Mouse (Mus musculus) embryonic facial prominence, embryonic 12.5 days (tissue): ENCODE results near the gene Col9a2. TPM values are rescaled to one million over a fixed set of nuclear protein-coding genes. Genes with fewer than 3 reads are reported as not detected.

ENCODE experiments used
- ATAC-seq: fragments of 200-750 bp; cut with Nextera tagmentation; 2 replicates; pipeline ENCODE4 v1.8.0; 2017; ENCODE audit not compliant: insufficient number of reproducible peaks, insufficient read depth, low FRiP score, low TSS enrichment
- H3K27ac ChIP-seq: fragments of 300-500 bp; sonication (generic); 2 replicates; pipeline ENCODE4 v1.5.1; 2016; ENCODE audit warnings: mild to moderate bottlenecking
- H3K27me3 ChIP-seq: fragments of 300-500 bp; sonication (generic); 2 replicates; pipeline ENCODE4 v1.6.1; 2016; ENCODE audit warnings: mild to moderate bottlenecking, moderate library complexity
- H3K36me3 ChIP-seq: fragments of 300-500 bp; sonication (generic); 2 replicates; pipeline ENCODE4 v1.6.1; 2016; ENCODE audit warnings: mild to moderate bottlenecking
- H3K4me1 ChIP-seq: fragments of 300-500 bp; sonication (generic); 2 replicates; pipeline ENCODE4 v1.6.1; 2016
- H3K4me2 ChIP-seq: fragments of 300-500 bp; sonication (generic); replicated peaks from 2 replicates; pipeline ENCODE4 v1.6.1; 2016; ENCODE audit warnings: mild to moderate bottlenecking, moderate library complexity
- H3K4me3 ChIP-seq: fragments of 300-500 bp; sonication (generic); 2 replicates; pipeline ENCODE4 v1.5.1; 2016; ENCODE audit warnings: mild to moderate bottlenecking
- H3K9ac ChIP-seq: fragments of 300-500 bp; sonication (generic); 2 replicates; pipeline ENCODE4 v1.6.1; 2016; ENCODE audit warnings: mild to moderate bottlenecking, moderate library complexity
- H3K9me3 ChIP-seq: fragments of 300-500 bp; sonication (generic); 2 replicates; pipeline ENCODE4 v1.6.1; 2016; ENCODE audit warnings: mild to moderate bottlenecking, moderate library complexity
- WGBS: fragments of 180-500 bp; shearing (Covaris S2); methylation state at CpG from one replicate; pipeline ENCODE4 v1.1.7; 2016; 5-methylcytosine and 5-hydroxymethylcytosine counted together
- polyA plus RNA-seq: library from polyadenylated mRNA; unstranded; fragments of >200 nt; fragmentation: Nextera tagmentation; extraction: Ambion mirVana; gene quantifications from 2 replicates; pipeline ENCODE4 v1.2.1, GENCODE M21; 2016

The Col9a2 gene
- polyA plus RNA-seq, 1 experiment from 2014 or later, result 61.6 TPM

DNA sequence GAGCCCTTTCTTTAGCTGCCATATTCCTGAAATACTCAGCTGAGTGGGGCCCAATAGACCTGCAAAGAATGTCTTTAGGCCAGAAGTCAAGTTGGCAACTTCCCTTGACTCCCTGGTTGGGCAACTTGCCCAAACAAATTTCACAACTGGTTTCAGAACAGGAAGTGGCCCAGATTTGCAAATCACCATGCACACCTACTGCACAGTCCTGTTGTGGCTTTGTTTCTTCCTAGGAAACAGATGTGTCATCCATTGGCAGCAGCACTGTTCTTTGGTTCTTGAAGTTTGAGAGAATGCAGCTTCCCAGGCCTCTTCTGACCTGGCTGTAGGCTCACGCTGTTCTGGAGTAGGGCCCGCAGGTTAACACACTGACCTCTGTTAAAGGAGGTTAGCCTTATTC, 15.2 kb upstream of the Col9a2 start:
- Histone ChIP-seq H3K9me3 (no peaks in the 10 kb centered on the region), H3K4me1 (no peaks in the 10 kb centered on the region), H3K27ac (no peak overlapping the region), H3K36me3 (no peaks in the 10 kb centered on the region), H3K4me3 (no peak overlapping the region), H3K27me3 (no peaks in the 10 kb centered on the region), H3K9ac (no peak overlapping the region), H3K4me2 (no peak overlapping the region)
- 91% methylated on average over 2 of the region's 2 CpGs for WGBS
- ATAC-seq, result no peak

DNA sequence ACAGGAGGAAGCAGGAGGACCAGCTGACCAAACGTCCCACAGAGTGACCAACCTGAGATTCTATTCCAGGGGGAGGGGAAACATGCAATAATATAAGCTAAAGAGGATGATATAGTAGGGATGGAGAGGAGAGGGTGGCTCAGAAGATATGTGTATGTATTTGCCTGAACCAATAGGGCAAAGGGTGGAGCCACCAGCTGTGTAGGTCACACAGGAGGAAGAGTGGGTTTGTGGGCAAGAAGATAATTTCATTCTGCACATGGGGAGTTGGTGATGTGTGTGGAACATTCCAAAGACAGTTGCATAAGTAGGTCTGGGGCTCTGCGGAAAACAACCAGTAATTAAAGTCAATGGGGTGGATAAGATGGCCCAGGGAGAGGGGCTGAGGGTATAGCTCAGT, 13.5 kb upstream of the Col9a2 start:
- no peaks in the 10 kb centered on the region for H3K9me3 ChIP-seq
- WGBS, result 62% methylated on average over 2 of the region's 2 CpGs
- ATAC-seq, result no peak
- no peak overlapping the region for H3K4me2 ChIP-seq
- H3K4me3 ChIP-seq, result no peak overlapping the region
- no peaks in the 10 kb centered on the region for H3K4me1 ChIP-seq
- H3K27me3 ChIP-seq, result no peaks in the 10 kb centered on the region
- no peak overlapping the region for H3K27ac ChIP-seq
- no peak overlapping the region for H3K9ac ChIP-seq
- no peaks in the 10 kb centered on the region for H3K36me3 ChIP-seq

DNA sequence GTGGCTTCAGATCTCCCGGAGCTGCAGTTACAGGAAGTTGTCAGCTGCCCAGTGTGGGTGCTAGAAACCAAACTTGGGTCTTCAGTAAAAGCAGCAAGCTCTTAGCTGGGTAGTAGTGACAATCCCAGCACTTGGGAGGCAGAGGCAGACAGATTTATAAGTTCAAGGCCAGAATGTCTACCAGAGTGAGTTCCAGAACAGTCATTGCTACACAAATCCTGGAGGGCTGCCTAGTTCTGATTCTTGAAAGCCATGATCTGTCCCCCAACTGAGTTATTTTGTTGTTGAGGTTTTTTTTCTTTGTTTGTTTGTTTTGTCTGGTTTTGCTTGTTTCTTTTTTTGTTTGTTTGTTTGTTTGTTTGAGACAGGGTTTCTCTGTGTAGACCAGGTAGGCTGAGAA, 11.0 kb upstream of the Col9a2 start:
- Histone ChIP-seq H3K4me1 (no peaks in the 10 kb centered on the region), H3K9ac (no peak overlapping the region), H3K9me3 (no peaks in the 10 kb centered on the region), H3K4me3 (no peak overlapping the region), H3K36me3 (no peaks in the 10 kb centered on the region), H3K27me3 (no peaks in the 10 kb centered on the region), H3K27ac (no peak overlapping the region), H3K4me2 (no peak overlapping the region)
- 63% methylated on average over 1 of the region's 1 CpGs for WGBS
- no peak for ATAC-seq

DNA sequence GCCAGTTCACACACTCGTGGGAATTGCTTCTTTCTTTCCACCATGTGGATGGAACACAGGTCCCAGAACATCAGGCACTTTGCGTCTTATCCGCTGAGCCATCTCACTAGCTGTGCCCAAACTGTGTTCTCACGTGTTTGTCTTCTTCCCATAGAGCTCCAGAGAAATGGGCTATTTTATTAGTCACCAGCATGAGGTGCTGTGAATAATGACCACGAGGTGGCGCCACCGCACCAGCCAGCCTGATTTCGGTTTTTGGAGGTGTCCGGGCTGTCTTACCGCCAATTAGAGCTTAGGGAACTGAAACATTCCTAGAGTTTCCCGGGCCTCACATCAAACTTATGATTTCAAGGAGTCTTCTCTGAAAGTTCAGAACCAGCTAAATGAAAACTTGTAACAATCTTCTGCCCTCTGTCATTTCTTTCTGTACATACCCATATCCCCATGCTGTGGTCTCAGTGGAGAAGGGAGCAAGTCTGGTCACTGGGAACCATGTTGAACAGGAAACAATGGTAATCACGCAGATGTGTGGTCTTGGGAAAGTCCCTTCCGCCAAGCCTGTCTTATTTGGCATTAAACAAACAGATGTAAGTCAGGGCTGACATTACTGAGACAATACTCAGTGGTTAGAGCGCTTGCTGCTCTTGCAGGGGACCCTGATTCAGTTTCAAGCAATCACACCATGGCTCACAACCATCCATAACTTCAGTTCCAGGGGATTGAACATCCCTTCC, 10.4 kb upstream of the Col9a2 start:
- H3K9ac ChIP-seq, result no peak overlapping the region
- H3K27me3 ChIP-seq, result no peaks in the 10 kb centered on the region
- H3K9me3 ChIP-seq, result no peaks in the 10 kb centered on the region
- 25% methylated on average over 14 of the region's 14 CpGs for whole genome bisulfite sequencing
- H3K4me3 ChIP-seq, result no peak overlapping the region
- no peak overlapping the region for H3K27ac ChIP-seq
- ATAC-seq, result no peak
- H3K4me2 ChIP-seq, result no peak overlapping the region
- no peaks in the 10 kb centered on the region for H3K4me1 ChIP-seq
- H3K36me3 ChIP-seq, result no peaks in the 10 kb centered on the region

DNA sequence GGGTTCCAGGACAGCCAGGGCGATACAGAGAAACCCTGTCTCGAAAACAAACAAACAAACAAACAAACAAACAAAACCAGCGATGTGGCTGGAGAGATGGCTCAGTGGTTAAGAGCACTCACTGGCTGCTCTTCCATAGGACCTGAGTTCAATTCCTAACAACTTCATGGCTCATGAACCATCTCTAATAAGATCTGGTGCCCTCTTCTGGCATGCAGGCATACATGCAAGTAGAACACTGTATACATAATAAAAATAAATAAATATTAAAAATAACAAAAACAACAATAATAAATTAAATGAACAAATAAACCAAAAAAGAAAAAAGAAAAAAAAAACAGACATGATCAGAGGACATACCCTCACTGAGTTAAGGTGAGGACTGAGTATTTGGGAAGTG, 9.6 kb upstream of the Col9a2 start:
- H3K4me1 ChIP-seq, result no peaks in the 10 kb centered on the region
- no peak for ATAC-seq
- no peak overlapping the region for H3K4me2 ChIP-seq
- no peak overlapping the region for H3K4me3 ChIP-seq
- no peaks in the 10 kb centered on the region for H3K9me3 ChIP-seq
- H3K9ac ChIP-seq, result no peak overlapping the region
- WGBS, result 69% methylated on average over 3 of the region's 3 CpGs
- H3K27ac ChIP-seq, result no peak overlapping the region
- H3K36me3 ChIP-seq, result no peaks in the 10 kb centered on the region
- H3K27me3 ChIP-seq, result no peaks in the 10 kb centered on the region

DNA sequence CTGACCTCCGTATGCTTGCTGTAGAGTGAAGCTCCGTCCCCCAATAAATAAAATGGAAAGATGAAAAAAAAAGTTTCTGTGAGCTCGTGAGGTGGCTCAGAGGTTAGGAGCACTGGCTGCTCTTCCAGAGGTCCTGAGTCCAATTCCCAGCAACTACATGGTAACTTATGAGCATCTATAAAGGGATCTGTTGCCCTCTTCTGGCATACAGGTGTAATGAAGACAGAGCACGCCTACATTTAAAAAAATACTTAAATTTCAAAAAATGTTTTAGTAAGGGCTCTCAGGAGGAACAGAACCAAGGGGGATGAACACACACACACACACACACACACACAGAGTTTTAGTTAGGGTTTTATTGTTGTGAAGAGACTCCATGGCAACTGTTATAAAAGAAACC, 7.7 kb upstream of the Col9a2 start:
- no peak overlapping the region for H3K27ac ChIP-seq
- no peak overlapping the region for H3K4me3 ChIP-seq
- no peak overlapping the region for H3K9ac ChIP-seq
- no peaks in the 10 kb centered on the region for H3K36me3 ChIP-seq
- H3K27me3 ChIP-seq, result no peaks in the 10 kb centered on the region
- no peaks in the 10 kb centered on the region for H3K9me3 ChIP-seq
- ATAC-seq, result no peak
- WGBS, result 59% methylated on average over 4 of the region's 4 CpGs
- no peak overlapping the region for H3K4me2 ChIP-seq
- H3K4me1 ChIP-seq, result no peaks in the 10 kb centered on the region

DNA sequence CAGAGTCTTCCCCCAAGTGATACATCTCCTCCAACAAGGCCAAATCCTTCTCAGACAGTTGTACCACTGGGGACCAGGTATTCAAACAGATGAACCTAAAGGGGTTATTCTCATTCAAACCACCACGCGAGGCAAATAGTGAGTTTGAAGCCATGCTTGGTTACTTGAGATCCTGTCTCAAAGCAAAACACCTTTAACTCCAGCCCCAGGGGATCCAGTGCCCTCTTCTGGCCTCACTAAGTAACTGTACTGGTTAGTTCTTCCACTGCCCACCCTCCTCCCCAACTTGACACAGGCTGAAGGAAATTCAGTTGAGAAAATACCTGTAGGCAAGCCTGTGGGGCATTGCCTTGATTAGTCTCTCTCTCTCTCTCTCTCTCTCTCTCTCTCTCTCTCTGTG, 6.2 kb upstream of the Col9a2 start:
- no peak overlapping the region for H3K9ac ChIP-seq
- no peak for ATAC-seq
- no peaks in the 10 kb centered on the region for H3K36me3 ChIP-seq
- no peak overlapping the region for H3K4me3 ChIP-seq
- no peak overlapping the region for H3K4me2 ChIP-seq
- H3K9me3 ChIP-seq, result no peaks in the 10 kb centered on the region
- WGBS, result 65% methylated on average over 2 of the region's 2 CpGs
- H3K4me1 ChIP-seq, result no peaks in the 10 kb centered on the region
- no peak overlapping the region for H3K27ac ChIP-seq
- 0 out of 2 replicates have a peak, but pooled peaks cover 2% of the 10 kb centered on the region for H3K27me3 ChIP-seq

DNA sequence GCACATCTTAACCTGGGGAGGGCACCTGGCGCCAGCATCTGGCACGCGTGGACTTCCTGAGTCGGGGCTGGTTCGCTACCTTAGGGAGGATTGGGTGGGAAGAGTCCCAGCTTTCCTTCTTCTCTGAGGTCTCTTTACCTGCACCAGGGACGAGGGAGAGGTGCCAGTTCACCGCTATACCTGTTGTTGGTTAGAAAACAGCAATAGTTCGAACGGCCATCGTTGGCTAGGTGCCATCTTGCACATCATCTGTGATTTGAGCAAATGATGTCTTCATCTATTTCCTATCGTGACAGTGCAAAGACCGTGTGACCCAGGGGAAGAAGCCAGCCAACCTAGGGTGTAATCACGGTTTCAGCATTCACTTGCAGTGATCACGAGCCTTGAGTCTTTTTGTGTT, 1.1 kb downstream of the Col9a2 start:
- 59% methylated on average over 14 of the region's 14 CpGs for WGBS

DNA sequence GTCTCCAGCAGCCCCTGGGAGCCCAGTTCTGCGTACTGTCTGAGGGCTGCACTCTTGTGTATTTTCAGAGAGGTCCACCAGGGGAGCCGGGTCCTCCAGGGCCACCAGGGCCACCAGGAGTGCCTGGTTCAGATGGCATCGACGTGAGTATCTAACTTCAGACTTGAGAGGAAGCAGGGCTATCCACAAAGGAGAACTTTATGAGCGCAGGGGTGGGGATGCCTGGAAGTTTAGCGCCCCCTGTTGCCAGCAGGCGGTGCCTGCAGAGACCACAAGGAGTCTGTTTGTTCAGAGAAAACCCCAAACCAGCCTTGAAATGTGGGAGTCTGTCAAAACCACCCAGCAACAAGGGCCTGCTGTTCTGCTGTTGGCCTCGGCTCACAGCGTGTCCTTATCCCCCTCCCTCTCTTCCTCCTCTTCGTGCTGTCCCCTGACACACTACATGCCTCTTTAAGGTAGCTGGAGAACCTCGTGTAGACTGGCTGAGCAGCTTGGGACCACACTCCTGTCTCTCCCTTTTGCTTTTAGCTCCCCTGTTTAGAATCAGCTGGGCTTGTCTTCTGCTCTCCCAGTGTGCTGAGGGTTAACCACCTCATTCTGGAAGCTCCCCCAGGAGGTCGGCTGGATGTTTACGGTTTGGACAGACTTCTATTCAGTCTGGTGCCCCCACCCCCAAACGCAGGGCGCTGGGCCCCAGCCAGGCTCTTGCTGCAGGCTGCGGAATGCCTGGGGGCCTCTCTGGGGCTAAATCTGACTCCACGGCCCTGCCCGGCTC, 1.9 kb downstream of the Col9a2 start:
- Histone ChIP-seq H3K27me3 (peaks cover 26% of the 10 kb centered on the region; the same call in 1 of the 2 replicates), H3K4me2 (peak overlapping the region; percentile 55), H3K4me3 (peak overlapping the region; percentile 43), H3K9me3 (no peaks in the 10 kb centered on the region), H3K27ac (peak overlapping the region; percentile 91), H3K9ac (peak overlapping the region; percentile 27; the same call in 1 of the 2 replicates), H3K4me1 (peaks cover 27% of the 10 kb centered on the region), H3K36me3 (0 out of 2 replicates have a peak, but pooled peaks cover 7% of the 10 kb centered on the region)
- peak; percentile 74 for ATAC-seq
- 7% methylated on average over 18 of the region's 18 CpGs for WGBS

More for the DNA sequence above, 1.1 kb downstream of the Col9a2 start:
- Histone ChIP-seq H3K4me2 (peak overlapping the region; percentile 55), H3K9me3 (no peaks in the 10 kb centered on the region), H3K27ac (peak overlapping the region; percentile 91), H3K4me1 (peaks cover 27% of the 10 kb centered on the region), H3K9ac (peak overlapping the region; percentile 51; the same call in 1 of the 2 replicates), H3K36me3 (0 out of 2 replicates have a peak, but pooled peaks cover under 1% of the 10 kb centered on the region), H3K27me3 (peaks cover 26% of the 10 kb centered on the region; the same call in 1 of the 2 replicates), H3K4me3 (peak overlapping the region; percentile 43)
- ATAC-seq, result no peak

DNA sequence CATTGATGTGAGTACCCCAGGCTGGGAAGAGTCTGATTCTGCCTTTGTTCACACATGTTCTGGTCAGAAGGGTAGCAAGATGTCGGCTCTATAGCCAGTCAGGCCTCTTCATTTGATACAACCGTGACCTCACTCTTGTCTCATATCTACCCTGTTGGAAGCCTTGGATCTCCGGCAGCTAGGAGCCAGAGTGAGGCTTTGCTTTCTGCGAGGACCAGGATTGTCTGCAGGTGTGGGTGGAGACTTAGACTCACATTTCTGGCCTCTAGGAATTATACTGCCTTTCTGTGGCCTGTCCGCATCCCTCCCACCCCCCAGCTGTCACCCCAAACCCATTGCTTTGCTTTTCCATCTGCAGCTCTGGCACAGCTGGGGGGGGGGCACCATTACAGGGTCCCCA, 3.3 kb downstream of the Col9a2 start:
- Histone ChIP-seq H3K27ac (peak overlapping the region; percentile 91), H3K4me1 (peaks cover 27% of the 10 kb centered on the region), H3K4me3 (no peak overlapping the region), H3K9ac (no peak overlapping the region), H3K27me3 (peaks cover 26% of the 10 kb centered on the region; the same call in 1 of the 2 replicates), H3K4me2 (peak overlapping the region; percentile 55; the same call in 1 of the 2 replicates), H3K36me3 (0 out of 2 replicates have a peak, but pooled peaks cover 9% of the 10 kb centered on the region), H3K9me3 (no peaks in the 10 kb centered on the region)
- ATAC-seq, result no peak
- 46% methylated on average over 5 of the region's 5 CpGs for WGBS

DNA sequence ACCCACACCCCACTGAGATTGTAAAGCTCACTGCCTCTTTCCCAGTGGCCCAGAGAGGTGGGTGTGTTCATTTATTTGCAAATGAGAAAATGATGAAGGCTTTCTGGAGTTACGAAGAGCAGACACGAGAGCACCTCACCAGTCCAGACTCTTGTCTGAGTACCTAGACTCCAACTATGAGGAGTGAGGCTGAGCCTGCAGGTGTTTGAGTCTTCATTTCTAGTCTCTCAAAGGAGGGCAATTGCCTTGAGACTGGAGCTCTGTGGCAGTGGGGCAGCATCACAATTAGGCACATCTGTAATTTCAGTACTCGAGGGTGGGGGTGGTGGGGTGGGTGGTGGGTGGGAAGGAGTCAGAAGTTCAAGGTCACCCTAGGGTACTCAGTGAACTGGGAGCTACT, 3.8 kb downstream of the Col9a2 start:
- H3K9ac ChIP-seq, result no peak overlapping the region
- no peak overlapping the region for H3K4me3 ChIP-seq
- no peak overlapping the region for H3K27ac ChIP-seq
- peaks cover 27% of the 10 kb centered on the region for H3K4me1 ChIP-seq
- WGBS, result 67% methylated on average over 3 of the region's 3 CpGs
- ATAC-seq, result no peak
- H3K27me3 ChIP-seq, result peaks cover 25% of the 10 kb centered on the region; the same call in 1 of the 2 replicates
- no peaks in the 10 kb centered on the region for H3K9me3 ChIP-seq
- H3K4me2 ChIP-seq, result no peak overlapping the region
- 0 out of 2 replicates have a peak, but pooled peaks cover 9% of the 10 kb centered on the region for H3K36me3 ChIP-seq

DNA sequence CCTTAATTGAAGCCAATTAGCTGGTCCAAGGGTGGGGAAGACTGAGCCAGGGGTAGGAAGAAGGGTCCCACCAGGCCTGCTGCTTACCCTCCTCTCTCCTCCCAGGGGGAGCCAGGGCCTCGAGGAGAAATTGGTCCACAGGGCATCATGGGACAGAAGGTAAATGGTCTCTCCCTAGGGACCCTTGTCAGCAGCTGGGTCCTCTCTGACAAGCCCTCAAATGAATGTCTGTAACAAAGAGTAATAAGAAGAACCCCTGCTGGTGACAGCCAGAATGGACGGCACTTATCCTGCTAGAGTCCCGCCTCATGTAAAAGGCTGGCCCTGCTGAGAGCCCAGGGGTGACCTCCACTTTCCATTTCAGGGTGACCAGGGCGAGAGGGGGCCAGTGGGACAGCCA, 12.7 kb downstream of the Col9a2 start:
- Histone ChIP-seq H3K27ac (no peak overlapping the region), H3K9ac (no peak overlapping the region), H3K4me1 (no peaks in the 10 kb centered on the region), H3K27me3 (0 out of 2 replicates have a peak, but pooled peaks cover 5% of the 10 kb centered on the region), H3K4me2 (no peak overlapping the region), H3K36me3 (peaks cover 9% of the 10 kb centered on the region; the same call in 1 of the 2 replicates), H3K9me3 (no peaks in the 10 kb centered on the region), H3K4me3 (no peak overlapping the region)
- 21% methylated on average over 4 of the region's 4 CpGs for WGBS
- ATAC-seq, result no peak
